Mouse (Mus musculus) kidney, adult 2 months (tissue): ENCODE data around the gene Gm4763. TPM values are rescaled to one million over a fixed set of nuclear protein-coding genes. Genes with fewer than 3 reads are reported as not detected.
"Not testable (repeated sequence)": the region's sequence is repeated elsewhere in the genome, so short reads cannot be mapped to it uniquely, and the experiment has no call there.

Experiments used
- DNase-seq: peaks from one replicate; pipeline ENCODE4 v3.0.0; 2021
- H3K27ac ChIP-seq: fragments of 200-500 bp; 2 replicates; pipeline ENCODE4 v1.5.1; 2012; ENCODE audit warnings: low read depth, low read length, control low read depth, inconsistent platforms; ENCODE audit not compliant: insufficient read depth
- H3K27me3 ChIP-seq: fragments of 200-500 bp; replicated peaks from 2 replicates; pipeline ENCODE4 v1.6.1; 2012; ENCODE audit warnings: mild to moderate bottlenecking, moderate library complexity, low read length, inconsistent platforms; ENCODE audit not compliant: control insufficient read depth, insufficient read depth
- H3K36me3 ChIP-seq: fragments of 200-500 bp; 2 replicates; pipeline ENCODE4 v1.6.1; 2012; ENCODE audit warnings: mild to moderate bottlenecking, moderate library complexity, low read length, inconsistent platforms; ENCODE audit not compliant: control insufficient read depth, insufficient read depth
- H3K4me1 ChIP-seq: fragments of 200-500 bp; 2 replicates; pipeline ENCODE4 v1.6.1; 2011; ENCODE audit warnings: low read length; ENCODE audit not compliant: control insufficient read depth, insufficient read depth
- H3K4me3 ChIP-seq: fragments of 200-500 bp; 2 replicates; pipeline ENCODE4 v1.5.1; 2011; ENCODE audit warnings: mild to moderate bottlenecking, low read depth, low read length, control low read depth; ENCODE audit not compliant: insufficient read depth
- CTCF ChIP-seq: fragments of 200-500 bp; conservative IDR thresholded peaks from 2 replicates; pipeline ENCODE4 v1.5.1; 2011; ENCODE audit warnings: low read depth, mild to moderate bottlenecking, control low read depth, low read length, moderate library complexity, mixed read lengths; ENCODE audit not compliant: insufficient read depth, insufficient read length
- POLR2A ChIP-seq: fragments of 200-500 bp; IDR thresholded peaks from one replicate; pipeline ENCODE4 v1.6.1; 2011; ENCODE audit warnings: low read depth, low read length, control low read depth
- WGBS: fragments of 180-500 bp; shearing (Covaris S2); methylation state at CpG from one replicate; pipeline ENCODE4 v1.1.7; 2018; 5-methylcytosine and 5-hydroxymethylcytosine counted together
- polyA plus RNA-seq: library from polyadenylated mRNA; depleted of rRNA; stranded (reverse); fragments of >200 nt; gene quantifications from 2 replicates; pipeline ENCODE4 v1.2.3, GENCODE M21; 2012; rRNA removed

Gm4763 gene
- polyA plus RNA-seq, 1 experiment: not detected

DNA sequence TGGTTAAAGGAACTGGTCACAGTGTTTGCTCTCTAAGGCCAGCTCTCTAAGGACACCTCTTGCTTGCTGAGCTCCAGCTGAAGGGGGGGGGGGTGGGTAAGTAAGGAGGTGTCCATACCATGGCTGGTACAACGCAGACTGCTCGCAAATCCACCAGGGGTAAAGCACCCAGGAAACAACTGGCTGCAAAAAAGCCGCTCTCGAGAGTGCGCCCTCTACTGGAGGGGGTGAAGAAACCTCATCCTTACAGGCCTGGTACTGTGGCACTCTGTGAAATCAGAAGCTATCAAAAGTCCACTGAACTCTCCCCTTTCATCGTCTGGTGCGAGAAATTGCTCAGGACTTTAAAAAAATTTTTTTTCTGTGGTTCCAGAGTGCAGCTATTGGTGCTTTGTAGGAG is 42.6 kb downstream of the Gm4763 start:
- not testable (repeated sequence) for H3K4me3 ChIP-seq, H3K27me3 ChIP-seq, H3K4me1 ChIP-seq, H3K27ac ChIP-seq, DNase-seq, H3K36me3 ChIP-seq
- 77% methylated on average over 7 of the region's 7 CpGs for WGBS
- TF ChIP-seq CTCF: 0 out of 2 replicates have a peak, but pooled peaks have one; percentile 2

DNA sequence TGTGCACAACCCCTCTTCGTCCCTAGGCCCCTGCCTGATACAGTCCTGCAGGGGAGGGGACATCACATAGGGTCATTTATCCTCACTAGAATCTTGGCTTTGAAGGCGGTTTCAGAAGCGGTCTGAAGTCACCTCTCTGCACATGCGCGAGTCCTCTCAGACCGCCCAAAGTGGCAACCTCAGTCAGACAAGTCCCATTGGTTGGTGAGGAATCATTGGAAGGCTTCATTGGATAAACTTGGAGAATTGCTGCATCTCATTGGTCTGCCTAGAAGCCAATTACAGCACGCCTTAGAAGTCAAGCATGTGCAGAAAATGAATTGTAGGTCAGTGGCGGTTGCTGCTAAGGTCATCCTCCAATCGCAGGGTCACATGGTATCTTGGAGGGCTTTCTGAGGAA is 50.1 kb downstream of the Gm4763 start, which contains the start of gene Tex101:
Tex101 (minus strand) TSS at position 101 of the 400 bp plus-strand sequence.
- no peak within 1 kb of the TSS for H3K4me3 ChIP-seq
- no peaks in the 10 kb centered on the region for H3K36me3 ChIP-seq
- H3K27ac ChIP-seq: no peak within 1 kb of the TSS
- no peaks in the 10 kb centered on the region for H3K27me3 ChIP-seq
- no peak for DNase-seq
- no peak for TF ChIP-seq CTCF
- TF ChIP-seq POLR2A: no peak
- no peaks in the 10 kb centered on the region for H3K4me1 ChIP-seq
- 84% methylated on average over 9 of the region's 9 CpGs for WGBS

DNA sequence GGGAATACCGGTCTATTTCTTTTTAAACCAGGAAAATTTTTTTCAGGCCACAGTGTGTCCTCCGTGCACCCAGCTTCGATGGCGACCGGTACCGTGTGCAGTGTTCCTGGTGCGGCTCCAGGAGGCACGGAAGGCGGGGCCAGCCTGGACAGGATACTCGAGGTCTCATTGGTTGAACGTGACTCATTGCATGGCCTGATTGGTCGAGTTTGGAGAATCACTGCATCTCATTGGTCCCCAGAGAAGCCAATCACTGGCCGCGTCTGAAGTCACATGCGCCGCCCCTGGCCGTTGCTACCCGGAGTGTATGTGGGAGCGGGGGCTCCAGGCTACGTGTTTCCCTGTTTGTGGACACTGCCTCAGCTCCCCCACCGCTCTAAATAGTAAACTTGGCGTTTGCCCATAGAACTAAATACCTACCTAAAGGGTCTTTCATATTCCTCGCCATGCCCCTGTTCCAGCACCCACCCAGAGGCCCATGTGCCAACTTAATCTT is 54.7 kb downstream of the Gm4763 start:
- H3K4me3 ChIP-seq: no peak overlapping the region
- H3K27ac ChIP-seq: no peak overlapping the region
- 90% methylated on average over 23 of the region's 23 CpGs for WGBS
- no peaks in the 10 kb centered on the region for H3K27me3 ChIP-seq
- no peak for DNase-seq
- no peaks in the 10 kb centered on the region for H3K4me1 ChIP-seq
- no peaks in the 10 kb centered on the region for H3K36me3 ChIP-seq
- no peak for TF ChIP-seq CTCF
- no peak for TF ChIP-seq POLR2A

Other genes with a start within 250 kb of the Gm4763 start
- 54.7 and 66.4 TPM in 2 replicates for gene Cadm4, start 244.9 kb downstream of the Gm4763 start, polyA plus RNA-seq
- 9.5 and 17.1 TPM in 2 replicates for gene Zfp428, start 219.9 kb downstream of the Gm4763 start, polyA plus RNA-seq
- not detected in 2 replicates for gene AC161166.1, start 214.5 kb downstream of the Gm4763 start, polyA plus RNA-seq
- 15.4 and 17.4 TPM in 2 replicates for gene Irgq, start 196.2 kb downstream of the Gm4763 start, polyA plus RNA-seq
- gene Pinlyp, start 180.8 kb downstream of the Gm4763 start, polyA plus RNA-seq: not detected in 2 replicates
- gene Xrcc1, start 180.6 kb downstream of the Gm4763 start, polyA plus RNA-seq: 29.0 and 31.2 TPM in 2 replicates
- 172 and 173 TPM in 2 replicates for gene Ethe1, start 139.4 kb downstream of the Gm4763 start, polyA plus RNA-seq
- gene Zfp575, start 139.3 kb downstream of the Gm4763 start, polyA plus RNA-seq: 0.11 and 0.15 TPM in 2 replicates
- 2.8 and 3.1 TPM in 2 replicates for gene Phldb3, start 116.1 kb downstream of the Gm4763 start, polyA plus RNA-seq
- gene Lypd3, start 90.4 kb downstream of the Gm4763 start, polyA plus RNA-seq: 0.06 and 0.67 TPM in 2 replicates
- 0.14 TPM in 1 of 2 replicates, not detected in the other for gene Tex101, start 50.2 kb downstream of the Gm4763 start, polyA plus RNA-seq
- 0.10 TPM in 1 of 2 replicates, not detected in the other for gene BC049730, start 17.7 kb downstream of the Gm4763 start, polyA plus RNA-seq
- 0.03 and 0.05 TPM in 2 replicates for gene Cd177, start 33.4 kb upstream of the Gm4763 start, polyA plus RNA-seq
- not detected in 2 replicates for gene Ceacam10, start 50.3 kb upstream of the Gm4763 start, polyA plus RNA-seq
- 0.94 and 2.2 TPM in 2 replicates for gene Gm9844, start 135.3 kb upstream of the Gm4763 start, polyA plus RNA-seq
- 0.14 and 0.23 TPM in 2 replicates for gene Lypd4, start 143.0 kb upstream of the Gm4763 start, polyA plus RNA-seq
- gene Dmrtc2, start 143.1 kb upstream of the Gm4763 start, polyA plus RNA-seq: 0.11 TPM in 1 of 2 replicates, not detected in the other
- gene Rps19, start 157.5 kb upstream of the Gm4763 start, polyA plus RNA-seq: 468 and 618 TPM in 2 replicates
- gene Cd79a, start 170.5 kb upstream of the Gm4763 start, polyA plus RNA-seq: 2.0 and 27.1 TPM in 2 replicates
- gene Arhgef1, start 176.0 kb upstream of the Gm4763 start, polyA plus RNA-seq: 92.6 and 111 TPM in 2 replicates
- gene Gm4881, start 217.6 kb upstream of the Gm4763 start, polyA plus RNA-seq: not detected in 2 replicates
- 549 and 618 TPM in 2 replicates for gene Rabac1, start 245.8 kb upstream of the Gm4763 start, polyA plus RNA-seq